Mouse (Mus musculus) embryonic fibroblast, embryonic 13.5 days (primary cell): Measurements from ENCODE around the gene Fads3.

Source experiments
- CTCF ChIP-seq: IDR thresholded peaks from 2 replicates; pipeline ENCODE4 v1.5.1; 2011; ENCODE audit warnings: mild to moderate bottlenecking, control low read depth, low read length, moderate library complexity, borderline replicate concordance; ENCODE audit not compliant: insufficient read depth
- POLR2A ChIP-seq: IDR thresholded peaks from 2 replicates; pipeline ENCODE4 v1.6.1; 2011; ENCODE audit warnings: low read depth, mild to moderate bottlenecking, control low read depth, low read length, moderate library complexity

DNA sequence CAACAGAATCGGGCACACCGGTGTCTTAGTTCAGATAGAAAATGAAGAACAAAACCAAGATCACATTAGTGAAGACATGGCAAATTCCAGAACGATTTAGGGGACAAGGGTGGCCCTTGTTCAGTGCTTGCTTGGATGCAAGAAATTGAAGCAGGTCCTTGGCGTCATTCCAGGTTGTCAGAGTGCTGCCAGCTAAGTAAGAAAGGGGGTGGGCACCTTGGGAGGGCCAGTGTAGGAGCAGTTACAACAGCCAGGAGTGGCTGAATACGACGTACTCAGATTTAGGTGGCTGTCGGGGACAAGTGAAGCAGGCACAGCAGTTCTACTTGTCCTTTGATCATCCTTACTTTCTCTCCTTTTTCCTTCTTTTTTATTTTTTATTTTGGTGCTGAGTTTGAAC lies 26.3 kb downstream of the Fads3 start:
- TF ChIP-seq CTCF (no peak), POLR2A (no peak)
